Mouse (Mus musculus): Measurements from ENCODE around the gene Sfta2.
A peak's percentile ranks its signal among the peaks of the same experiment; 100 is the strongest.

Gene Sfta2

DNA sequence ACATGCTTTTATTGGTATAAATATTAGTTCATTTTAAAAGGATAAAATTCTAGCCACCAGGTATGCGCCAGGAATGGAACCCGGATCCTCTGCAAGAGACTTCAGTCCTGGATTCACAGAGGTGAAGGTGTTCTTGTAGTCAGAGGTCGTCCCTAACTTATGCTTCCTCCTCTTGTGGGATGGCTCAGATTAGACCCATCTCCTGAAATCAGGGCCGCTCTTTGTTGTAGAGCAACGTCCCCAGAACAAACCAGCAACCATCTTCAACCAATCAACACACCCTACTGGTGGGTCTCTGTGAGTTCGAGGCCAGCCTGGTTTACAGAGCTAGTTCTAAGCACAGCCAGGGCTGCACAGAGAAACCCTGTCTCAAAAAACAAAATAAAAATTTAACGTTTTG, 6.9 kb upstream of the Sfta2 start:
- DNase-seq: no peak

DNA sequence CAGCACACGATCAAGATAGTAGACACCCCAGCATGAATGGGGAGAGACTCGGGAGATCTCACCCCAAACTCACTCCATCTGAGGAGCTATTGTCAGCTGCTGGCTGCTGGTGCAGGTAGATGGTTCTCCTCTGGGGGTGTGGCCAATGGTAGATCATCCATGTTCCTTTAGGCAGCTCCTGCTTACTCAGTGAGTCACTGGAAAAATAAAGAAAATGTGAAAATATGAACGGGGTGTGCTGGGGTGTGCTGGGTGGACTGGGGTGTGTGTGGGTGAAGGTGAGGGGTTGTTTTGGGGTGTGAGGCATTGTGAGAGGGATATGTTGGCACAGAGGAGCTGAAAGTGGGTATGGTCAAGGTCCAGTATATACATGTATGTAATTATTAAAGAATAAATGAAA, 4.0 kb upstream of the Sfta2 start:
- DNase-seq: no peak

DNA sequence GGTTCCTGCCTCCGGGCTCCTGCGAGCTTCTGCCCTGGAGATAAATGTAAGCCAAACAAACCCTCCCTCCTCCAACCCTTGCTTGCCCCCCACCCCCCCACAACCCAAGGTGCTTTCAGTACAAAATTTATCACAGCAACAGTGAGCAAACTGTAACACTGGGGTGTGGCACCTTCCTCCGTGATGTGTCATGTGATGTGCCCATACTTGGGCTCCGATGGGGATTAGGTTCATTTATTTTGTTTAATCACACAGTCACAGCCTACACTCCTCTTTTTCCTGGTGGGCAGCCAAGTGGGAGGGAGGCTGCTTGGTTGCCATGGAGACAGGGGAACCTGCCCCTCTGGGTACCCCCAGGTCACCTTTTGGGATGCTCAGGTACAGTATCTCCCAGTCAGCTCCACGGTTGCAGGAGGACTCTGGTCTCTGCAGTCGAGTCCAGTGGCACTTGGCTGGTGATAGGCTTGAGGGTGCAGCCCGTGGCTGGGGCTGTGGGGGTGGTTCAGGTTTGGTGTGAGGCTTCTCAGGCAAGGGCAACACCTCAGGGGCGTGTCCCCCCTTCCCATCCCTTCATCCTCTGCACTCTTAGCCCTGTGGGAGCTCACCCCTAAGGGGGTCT, 496 bp downstream of the Sfta2 start:
- no peak for DNase-seq

DNA sequence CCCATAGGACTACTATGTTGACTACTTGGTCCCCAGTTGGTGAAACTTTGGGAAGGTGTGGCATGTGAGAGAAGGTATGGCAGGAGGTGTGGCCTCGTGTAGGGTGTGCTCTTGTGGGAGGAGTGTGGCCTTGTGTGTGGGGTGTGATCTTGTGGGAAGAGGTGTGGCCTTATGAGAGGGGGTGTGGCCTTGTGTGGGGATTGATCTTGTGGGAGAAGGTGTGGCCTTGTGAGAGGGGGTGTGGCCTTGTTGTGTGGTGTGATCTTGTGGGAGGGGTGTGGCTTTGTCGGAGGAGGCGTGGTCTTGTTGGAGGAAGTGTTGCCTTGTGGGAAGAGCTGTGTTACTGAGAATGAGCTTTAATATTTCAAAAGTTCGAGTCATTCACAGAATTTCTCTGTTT, 15.8 kb downstream of the Sfta2 start:
- no peak for DNase-seq

DNA sequence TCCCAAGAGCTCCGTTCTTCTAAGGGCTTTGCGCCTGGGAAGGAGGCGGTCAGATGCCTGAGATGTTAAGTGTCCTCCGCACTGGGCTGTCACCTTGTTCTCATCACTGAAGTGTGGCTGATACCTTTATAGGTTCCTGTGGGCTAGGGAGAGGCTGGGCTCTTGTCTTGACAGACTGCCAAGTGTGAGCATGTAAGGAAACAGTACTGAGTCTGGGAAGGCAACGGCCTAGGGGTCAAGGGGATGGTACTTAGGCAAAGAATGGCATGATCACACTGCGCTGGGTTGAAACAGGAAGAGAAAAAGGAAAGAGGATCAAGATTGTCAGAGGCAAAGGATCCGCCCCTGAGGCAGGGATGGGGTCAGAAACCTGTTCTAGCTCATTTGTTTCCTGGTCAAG, 25.2 kb downstream of the Sfta2 start, which contains the start of gene Gm9573:
Gene Gm9573 (minus strand): TSS at position 101 of the 400 bp plus-strand sequence.
- no peak for DNase-seq

DNA sequence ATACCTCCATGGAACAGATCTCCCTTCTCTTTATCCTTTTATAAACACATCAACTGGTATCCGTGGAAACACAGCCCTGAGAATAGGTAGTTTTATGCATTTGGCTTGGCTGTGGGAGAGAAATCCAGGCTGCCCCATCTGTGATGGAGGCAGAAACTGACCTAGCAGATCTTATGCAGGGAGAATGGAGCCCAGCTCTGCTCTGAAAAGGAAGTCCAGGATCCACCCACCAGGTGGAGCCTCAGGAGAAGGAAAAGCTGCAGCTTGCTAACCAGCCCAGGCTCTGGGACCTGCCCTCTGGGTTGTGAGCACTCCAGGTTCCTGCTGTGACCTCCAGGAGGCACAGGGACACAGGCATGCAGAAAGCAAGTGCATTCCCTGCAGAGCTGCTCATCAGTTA, 32.6 kb downstream of the Sfta2 start:
- DNase-seq: peak; percentile 54

DNA sequence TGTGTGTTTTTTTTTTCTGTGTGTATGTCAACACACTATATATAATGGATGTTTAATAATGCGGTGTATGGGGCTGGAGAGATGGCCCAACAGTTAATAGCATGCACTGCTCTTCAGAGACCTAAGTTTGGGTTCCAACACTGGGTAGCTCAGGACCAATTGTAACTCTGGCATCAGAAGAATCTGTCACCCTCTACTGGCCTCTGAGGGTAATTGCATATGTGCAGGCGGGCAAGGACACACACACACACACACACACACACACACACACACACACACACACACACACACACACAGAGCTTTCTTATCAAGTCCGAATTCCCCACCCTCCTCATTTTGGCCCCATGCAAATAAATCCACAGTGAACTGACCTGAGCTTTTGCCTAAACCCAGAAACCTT, 33.9 kb downstream of the Sfta2 start:
- DNase-seq: no peak

DNA sequence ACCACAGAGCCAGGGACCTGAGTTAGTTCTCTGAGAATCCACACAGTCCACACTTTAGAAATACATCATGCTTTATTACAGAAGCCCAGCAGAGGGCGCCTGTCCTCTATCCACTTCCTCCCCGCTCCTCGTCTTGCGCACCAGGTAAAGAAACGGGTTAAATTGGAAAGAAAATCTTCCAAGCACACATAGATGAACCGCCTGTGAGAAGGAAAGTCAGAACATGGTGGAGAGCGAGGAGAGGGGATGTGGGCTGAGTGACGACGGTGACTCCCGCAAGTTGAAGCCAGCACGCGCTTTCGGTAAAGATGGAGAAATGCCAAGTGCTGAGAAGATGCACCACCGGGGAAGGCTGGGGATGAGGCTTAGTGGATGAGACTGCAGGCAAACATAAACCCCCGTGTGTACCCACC, 34.4 kb downstream of the Sfta2 start:
- peak; percentile 81 for DNase-seq

DNA sequence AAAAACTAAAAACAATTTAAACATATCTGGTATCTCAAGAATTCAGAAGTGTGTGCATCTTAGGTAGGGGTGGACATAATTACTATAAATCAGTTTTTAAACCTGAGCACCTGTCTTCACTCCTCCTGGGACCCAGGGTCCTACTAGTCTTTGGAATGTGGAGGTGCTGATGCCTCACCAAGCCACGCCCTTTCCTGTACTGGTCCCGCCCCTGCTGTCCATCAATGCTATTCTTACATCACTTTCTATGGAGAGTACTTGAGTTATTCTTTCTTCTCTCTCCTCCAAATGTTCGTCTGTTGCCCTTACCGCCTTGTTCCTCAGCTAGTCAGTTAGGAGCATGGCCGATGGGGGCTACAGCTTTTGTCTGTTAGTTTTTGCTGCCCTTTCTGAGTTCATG, 35.0 kb downstream of the Sfta2 start:
- no peak for DNase-seq

DNA sequence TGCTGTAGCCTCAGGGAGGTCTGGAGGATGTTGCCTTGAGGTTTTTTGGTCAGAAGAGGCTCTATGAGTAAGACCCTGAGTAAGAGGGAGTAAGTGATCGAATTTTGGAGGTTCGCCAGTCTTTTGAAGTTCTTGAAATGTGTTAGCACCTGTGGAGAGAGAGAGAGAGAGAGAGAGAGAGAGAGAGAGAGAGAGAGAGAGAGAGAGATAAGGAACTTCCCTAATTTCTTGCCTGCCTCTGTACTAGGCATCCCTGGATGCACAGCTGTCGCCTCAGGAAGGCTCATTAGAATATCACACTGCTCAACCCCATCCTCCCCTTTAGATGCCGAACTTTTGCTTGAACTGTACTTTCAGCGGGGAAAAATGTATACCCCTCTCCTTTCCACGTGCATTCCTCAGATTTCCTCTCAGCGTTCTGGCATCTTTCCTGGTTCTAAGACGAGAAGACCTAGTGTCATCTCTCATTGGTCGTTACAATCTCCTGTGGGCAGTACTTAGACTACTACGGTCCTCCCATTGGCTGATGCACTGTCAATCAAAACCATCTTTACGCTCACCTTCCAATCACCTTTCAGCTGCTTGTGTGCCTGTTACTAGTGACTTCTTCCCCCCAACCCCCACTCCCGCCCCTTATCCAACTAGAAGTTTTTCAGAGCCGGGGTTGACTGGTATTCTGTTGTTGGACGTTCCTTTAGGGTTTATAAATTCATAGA, 37.3 kb downstream of the Sfta2 start:
- DNase-seq: peak; percentile 43

DNA sequence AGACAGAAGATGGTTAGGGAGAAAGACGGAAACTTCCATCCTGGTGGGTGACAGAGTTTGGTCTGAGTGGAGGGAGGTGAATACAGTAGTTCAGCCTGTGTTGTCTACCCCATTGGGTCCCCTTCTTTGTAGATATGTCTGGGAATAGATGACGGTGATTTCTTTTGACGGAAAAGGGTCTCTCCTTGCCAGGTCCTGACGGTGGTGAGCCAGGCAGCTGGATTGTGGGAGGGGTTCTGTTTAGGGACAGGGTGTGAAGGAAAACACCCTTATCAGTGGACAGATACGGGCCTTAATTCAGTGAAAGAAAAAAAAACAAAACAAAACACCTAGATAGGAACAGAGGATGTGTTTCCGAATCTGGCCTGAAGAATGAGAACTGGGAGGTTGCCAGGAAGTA, 38.0 kb downstream of the Sfta2 start:
- no peak for DNase-seq

DNA sequence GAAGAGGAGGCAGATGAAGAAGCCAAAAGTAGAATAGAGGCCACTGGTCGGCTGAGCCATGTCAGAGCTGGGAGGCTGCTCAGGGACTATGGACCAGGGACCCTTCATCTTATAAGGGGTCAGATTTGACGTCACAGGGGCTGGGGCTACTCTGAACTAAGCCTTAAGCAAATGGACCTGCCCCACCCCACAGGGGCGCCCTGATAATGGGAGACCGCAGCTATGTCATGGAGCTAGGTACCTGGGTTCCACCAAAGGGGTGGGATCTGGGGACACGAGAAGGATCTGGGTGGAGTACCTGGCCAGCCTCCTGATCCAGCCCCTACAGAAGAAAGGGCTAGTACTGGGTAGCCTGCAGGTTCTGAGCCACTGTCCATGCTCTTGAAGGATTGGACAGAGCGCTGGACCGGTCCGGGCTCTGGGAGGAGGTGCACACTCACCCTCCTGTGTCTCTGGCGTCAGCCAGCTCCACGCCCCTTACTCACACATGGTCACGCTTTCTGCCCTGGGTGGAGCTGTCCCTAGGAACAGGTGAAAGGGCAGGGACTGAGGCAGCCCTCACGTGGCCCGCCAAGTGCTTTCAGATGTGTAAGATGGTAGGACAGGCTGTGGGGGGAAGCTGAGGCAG, 42.4 kb downstream of the Sfta2 start, which contains the start of gene Mucl3:
Gene Mucl3 (minus strand): TSS at position 87 of the 628 bp plus-strand sequence.
- no peak for DNase-seq

DNA sequence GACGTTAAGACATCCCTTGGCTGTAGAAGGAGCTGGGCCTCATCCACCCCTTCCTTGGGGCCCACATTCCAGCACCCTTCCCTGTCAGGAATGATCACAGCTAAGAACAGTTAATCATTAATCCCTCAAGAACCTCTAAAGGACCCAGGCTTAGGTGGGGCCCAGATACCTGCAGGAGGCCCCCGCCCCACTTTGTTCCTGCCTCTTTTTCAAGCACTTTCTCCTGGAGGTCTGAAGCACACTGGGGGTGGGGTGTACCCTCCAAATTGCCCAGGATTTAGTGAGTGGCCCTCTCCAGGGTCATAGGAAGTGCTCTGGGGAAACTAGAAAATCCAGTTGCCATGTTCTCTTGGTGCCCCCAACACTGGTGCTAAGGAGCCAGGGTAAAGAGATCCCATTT, 48.1 kb downstream of the Sfta2 start:
- no peak for DNase-seq

DNA sequence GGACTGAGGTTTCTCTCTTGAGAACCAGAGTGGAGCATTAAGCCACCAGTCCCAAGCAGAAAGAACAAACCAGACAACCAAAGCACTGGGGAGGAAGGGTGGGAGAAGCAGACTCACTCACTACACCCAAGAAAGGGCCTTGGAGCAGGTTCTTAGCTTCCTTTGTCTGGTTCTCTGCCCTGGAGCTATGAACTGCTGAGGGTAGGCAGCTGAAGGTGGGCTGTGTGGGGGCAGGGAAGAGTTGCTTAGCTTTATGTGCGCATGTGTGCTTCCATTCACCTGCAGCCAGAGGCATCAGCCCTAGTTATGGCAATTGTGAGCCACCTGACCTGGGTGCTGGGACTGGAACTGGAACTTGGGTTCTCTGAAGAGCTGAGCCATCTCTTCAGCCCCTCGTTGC, 51.7 kb downstream of the Sfta2 start:
- no peak for DNase-seq

DNA sequence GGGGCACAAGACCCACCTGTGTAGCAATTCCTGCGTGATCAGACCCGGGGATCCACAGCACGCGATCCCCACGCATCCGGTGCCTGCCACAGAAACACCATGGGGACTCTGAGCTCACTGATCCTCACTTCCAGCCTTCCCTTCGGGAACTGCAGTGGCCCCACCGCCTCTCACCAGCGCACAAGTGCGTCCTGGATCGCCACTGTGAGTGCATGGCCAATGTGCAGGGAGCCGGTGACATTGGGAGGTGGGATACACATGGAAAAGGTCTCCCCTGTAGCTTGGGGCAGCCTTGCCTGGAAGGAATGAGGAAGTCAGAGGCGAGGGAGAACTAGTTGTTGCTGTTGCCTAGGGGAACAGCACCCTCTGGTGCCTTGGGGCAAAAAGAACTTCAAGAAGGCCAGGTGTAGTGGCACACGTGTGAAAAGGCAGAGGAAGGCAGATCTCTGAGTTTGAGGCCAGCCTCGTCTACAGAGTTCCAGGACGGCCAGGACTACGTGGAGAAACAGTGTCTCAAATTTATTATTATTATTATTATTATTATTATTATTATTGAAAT, 64.7 kb downstream of the Sfta2 start:
- no peak for DNase-seq

DNA sequence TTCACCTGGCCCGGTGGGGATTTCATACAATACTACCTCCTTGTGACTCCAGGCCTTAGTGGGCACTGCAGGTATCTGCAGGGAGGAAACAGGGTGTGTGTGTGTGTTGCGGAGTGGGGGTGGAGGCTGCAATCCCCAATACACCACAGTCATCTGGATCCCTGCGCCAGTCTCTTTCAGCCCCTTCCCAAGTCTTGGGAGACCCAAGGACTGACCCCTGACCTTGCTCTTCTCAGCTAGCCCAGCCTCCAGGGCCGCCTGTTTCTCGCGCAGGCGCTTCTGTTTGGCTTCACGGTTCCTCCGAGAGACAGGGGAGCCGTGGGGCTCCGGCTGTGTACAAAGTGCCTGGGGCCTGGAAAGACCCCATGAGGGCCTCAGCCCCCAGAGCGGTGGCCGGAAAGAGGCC, 65.5 kb downstream of the Sfta2 start:
- DNase-seq: peak; percentile 34

DNA sequence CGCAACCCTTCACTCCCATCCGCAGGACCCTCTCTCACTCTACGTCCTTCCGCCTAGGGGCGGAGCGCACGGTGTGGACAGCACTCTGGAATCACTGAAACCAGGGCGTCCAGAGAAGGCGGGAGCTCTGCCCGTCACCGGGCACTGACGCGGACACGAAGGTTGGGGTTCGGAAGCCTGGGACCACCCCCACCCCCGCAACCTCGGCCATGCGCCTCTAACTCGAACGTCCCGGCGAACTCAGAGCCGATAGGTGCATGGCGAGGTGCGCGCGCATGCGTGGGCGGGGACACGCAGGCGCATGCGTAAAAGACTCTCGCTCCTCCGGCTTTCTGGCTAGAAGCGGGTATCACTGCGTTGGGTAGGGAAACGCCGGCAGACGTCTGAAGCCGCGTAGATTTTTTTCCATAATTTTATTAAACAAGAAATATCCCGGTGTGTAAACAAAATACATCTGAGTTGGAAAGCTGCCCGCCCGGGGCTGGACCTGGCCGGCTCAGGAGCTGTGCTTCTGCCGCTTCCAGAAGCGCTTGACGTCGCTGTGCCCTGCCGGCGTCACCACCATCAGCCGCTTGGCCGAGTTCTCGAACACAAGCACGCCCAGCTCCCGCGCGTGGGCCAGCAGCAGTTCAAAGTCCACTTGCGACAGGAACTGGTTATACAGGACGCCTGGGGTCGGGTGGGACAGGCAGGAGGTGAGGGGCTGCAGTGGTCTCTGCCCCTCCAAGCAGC, 66.2 kb downstream of the Sfta2 start, which contains the start of gene Vars2:
Gene Vars2 (minus strand): TSS at position 259 of the 732 bp plus-strand sequence.
- DNase-seq: peak; percentile 98

DNA sequence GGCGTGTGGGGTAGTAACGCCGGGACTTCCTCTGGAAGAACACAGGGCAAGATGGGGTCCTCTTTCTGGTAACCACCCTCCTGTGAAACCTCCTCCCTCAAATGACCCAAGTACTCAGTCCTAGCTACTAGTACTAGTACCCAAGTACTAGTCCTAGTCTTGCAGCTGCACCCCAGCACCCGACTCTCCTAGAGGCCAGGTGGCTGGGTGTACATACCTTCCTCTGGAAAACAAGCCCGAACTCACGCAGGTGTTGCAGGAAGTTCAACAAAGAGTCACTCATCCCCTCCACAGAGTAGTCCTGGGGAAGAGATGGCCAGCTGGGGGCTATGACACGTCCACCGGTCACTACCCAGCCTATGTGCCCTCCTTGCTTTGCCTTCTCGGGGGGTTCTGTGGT, 68.4 kb downstream of the Sfta2 start:
- DNase-seq: no peak

DNA sequence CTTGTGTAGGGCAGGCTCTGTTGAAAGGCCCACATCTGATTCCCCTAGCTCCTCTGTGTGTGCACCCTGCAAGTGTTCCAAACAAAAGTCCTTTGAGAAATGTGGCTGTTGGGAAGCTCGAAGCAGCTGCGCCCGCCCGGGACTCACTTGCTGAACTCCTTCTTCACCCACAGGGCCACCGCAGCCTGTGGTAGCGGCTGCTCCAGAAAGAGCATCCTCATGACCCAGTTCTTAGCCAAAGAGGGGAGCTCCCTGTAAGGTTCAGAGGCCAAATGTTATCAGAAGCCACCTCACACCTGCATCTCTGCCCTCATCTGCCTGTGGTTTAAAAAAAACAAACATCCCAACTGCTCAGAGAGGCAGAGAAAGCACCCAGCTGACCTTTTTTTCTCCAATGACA, 70.5 kb downstream of the Sfta2 start:
- no peak for DNase-seq

DNA sequence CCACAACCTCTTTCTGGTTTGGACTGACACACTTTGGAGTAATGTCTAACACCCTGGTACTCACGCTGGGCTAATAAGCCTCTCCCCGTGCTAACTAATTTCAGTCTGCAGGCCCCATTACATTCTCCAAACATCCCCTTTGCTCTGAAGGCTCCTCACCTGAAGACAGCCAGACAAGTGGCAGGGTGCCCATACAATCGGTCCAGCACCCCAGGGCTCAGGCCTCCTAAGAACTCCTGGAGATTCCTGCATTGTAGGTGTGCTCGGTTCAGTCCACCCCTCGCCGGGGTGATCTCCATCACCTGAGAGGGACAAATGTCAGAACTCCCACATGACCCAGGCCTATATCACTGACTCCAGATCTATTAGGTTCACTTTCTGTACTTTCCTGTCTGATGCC, 71.2 kb downstream of the Sfta2 start:
- DNase-seq: no peak

DNA sequence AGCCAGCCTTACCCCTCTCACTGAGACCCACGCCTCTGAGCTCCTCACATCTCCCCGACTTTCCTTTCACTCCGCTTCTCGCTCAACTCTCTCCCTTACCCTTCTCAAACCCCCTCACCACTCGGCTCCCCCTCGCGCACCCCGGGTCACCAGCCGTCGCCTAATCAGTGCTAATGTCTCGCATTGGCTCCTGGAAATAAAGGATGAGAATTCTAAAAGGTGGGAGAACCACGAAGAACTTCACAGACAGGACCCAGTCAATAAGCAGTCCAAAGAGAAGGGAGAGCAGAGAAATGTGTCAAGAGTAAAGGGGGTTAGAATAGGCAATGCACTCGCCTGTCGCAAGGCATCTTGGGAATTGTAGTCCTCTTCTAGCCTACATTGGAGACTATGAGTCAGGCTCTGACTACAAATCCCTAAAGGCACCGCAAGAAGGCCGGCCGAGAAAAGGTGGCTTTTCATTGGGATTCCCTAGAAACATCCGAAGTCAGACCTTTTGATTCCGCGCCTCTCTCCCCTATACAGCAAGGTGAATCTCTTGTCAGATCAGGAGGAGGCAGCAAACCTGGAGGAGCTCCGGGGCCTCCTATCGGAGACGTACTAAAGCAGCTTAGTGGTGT, 72.2 kb downstream of the Sfta2 start, which contains the start of gene Gtf2h4:
Gene Gtf2h4 (minus strand): TSS at position 324 of the 620 bp plus-strand sequence.
- DNase-seq: peak; percentile 77

DNA sequence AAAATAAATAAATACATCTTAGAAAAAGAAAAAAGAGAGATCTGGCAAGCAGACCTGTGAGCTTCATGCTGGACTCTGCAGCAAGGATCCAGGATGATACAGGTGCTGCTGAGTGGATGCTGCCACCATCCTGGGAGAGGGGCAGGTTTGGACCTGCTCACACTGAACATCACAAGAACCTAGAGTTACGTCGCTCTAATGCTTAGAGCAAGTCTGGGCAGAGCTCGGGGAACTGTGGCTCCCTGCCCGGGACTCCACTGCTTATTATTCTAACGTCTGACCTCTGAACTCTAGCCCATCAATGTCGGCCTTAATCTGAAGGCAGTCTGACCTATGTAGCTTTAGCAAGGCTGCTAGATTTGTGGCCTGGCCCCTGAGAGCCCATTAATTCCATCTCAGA, 79.2 kb downstream of the Sfta2 start:
- DNase-seq: no peak

DNA sequence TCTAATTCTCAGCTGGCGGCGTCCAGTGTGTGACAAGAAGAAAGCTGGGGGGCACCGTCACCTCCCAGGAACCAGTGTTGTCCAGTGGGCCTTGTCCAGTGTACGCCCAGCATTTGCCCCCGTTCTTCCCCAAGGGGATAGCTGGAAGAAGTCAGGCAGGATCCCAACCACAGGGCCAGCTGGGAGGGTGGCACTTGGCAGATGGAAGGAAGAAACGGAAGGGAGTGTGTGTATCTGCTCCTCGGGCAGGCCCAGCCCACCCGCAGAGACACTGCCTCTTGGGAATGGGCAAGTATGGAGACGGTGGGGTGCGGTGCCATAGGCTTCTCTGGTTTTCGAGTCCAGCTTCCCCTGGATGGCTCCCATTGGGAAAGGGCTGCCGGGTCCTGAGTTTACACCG, 80.6 kb downstream of the Sfta2 start:
- no peak for DNase-seq

All from right cerebral cortex, postnatal 4 days (tissue).